9 mouse cellular contexts compared by ENCODE assay signal in the genomic region with DNA sequence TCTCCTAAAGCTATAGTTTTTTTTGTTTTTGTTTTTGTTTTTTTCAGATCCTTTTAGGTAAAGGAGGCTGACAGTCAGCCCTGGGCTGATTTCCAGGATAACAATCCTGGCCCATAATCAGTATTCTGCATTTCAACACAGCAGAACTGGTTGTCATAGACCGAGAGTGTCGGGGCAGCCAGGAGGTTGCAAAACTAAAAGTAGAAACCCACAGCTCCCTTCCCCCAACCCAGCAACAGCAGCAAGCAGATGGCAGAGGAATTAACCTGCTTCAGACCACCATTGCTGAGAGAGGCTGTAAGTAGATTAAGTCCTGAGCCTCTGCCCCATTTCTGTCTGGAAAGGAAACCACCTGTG. TPM values are rescaled to one million over a fixed set of nuclear protein-coding genes. Genes with fewer than 3 reads are reported as not detected.
DNase-seq lines count a peak whose midpoint lies in the region; ATAC-seq and TF ChIP-seq lines count a peak whose summit lies in the region.
"Had no signal": no experiment of that assay in that cellular context is flagged by ENCODE, and none has a peak within 500 bp of the region (broad histone marks: within the 10 kb centered on the region; RNA-seq: fewer than 3 reads in every experiment).

No protein-coding gene starts in this region.

- 16% methylated on average over 2 of the region's 2 CpGs for WGBS in embryonic facial prominence, embryonic 10.5 days
- WGBS in stomach, embryonic 14.5 days, result 2% methylated on average over 2 of the region's 2 CpGs

- in situ Hi-C loops in ES-E14 (cut with MboI; ENCODE audit: low sequenced_read_pairs in 2 of 2, unreplicated experiment in 2 of 2), result no loop called here

- peak; percentile 51 for DNase-seq in 3T3-L1 (ENCODE audit: low read depth, low spot score)
- no peak for DNase-seq in ES-E14 (ENCODE audit: low read depth, low spot score)
- DNase-seq in embryonic facial prominence, embryonic 10.5 days (ENCODE audit: low spot score), result no peak
- DNase-seq in heart, adult 9 months (ENCODE audit: low spot score in 2 of 2), result peak; percentile 37 to 60
- DNase-seq in kidney, postnatal 14 days, result peak; percentile 29
- peak; percentile 76 for DNase-seq in lung, postnatal 36 days
- DNase-seq in urinary bladder, postnatal 4 days (ENCODE audit: low spot score in 2 of 2), result no peak

- no peaks in the 10 kb centered on the region for H3K36me3 ChIP-seq in ES-E14 (ENCODE audit: control insufficient read depth, insufficient read depth, low read length, poor library complexity, severe bottlenecking)
- H3K36me3 ChIP-seq in embryonic facial prominence, embryonic 10.5 days (replicated peaks), result no peaks in the 10 kb centered on the region
- H3K36me3 ChIP-seq in stomach, embryonic 14.5 days (ENCODE audit: control insufficient read depth, insufficient read depth, low read length), result no peaks in the 10 kb centered on the region

- H3K4me1 ChIP-seq in ES-E14 (ENCODE audit: control insufficient read depth in 2 of 2, insufficient read depth in 2 of 2, low read length in 2 of 2, poor library complexity in 1 of 2), result no peaks in the 10 kb centered on the region
- peaks cover 15% of the 10 kb centered on the region for H3K4me1 ChIP-seq in embryonic facial prominence, embryonic 10.5 days
- peaks cover 8% of the 10 kb centered on the region; the same call in 1 of the 2 replicates for H3K4me1 ChIP-seq in stomach, embryonic 14.5 days (ENCODE audit: control insufficient read depth, insufficient read depth, low read length)

- peak overlapping the region; percentile 74 for H3K4me2 ChIP-seq in stomach, embryonic 14.5 days (replicated peaks; ENCODE audit: low read depth, low read length)

- no peaks in the 10 kb centered on the region for H3K27me3 ChIP-seq in embryonic facial prominence, embryonic 10.5 days (replicated peaks; ENCODE audit: low read depth, poor library complexity, severe bottlenecking)
- no peaks in the 10 kb centered on the region for H3K27me3 ChIP-seq in stomach, embryonic 14.5 days (ENCODE audit: control insufficient read depth, insufficient read depth, low read length)

- ATAC-seq in stomach, embryonic 14.5 days (ENCODE audit: insufficient number of reproducible peaks, insufficient read depth, low FRiP score, low read depth), result no peak

- no peak overlapping the region for H3K9ac ChIP-seq in ES-E14 (ENCODE audit: insufficient read depth, low read depth, low read length, poor library complexity, severe bottlenecking)
- H3K9ac ChIP-seq in stomach, embryonic 14.5 days (replicated peaks; ENCODE audit: low read depth, low read length), result peak overlapping the region; percentile 58; the same call in 1 of the 2 replicates

- peak overlapping the region; percentile 71 to 87 for H3K4me3 ChIP-seq in ES-E14 (ENCODE audit: insufficient read depth in 1 of 2, low read depth in 1 of 2, low read length in 2 of 2, poor library complexity in 1 of 2, severe bottlenecking in 1 of 2)
- H3K4me3 ChIP-seq in embryonic facial prominence, embryonic 10.5 days, result peak overlapping the region; percentile 82
- H3K4me3 ChIP-seq in stomach, embryonic 14.5 days (ENCODE audit: low read depth, low read length), result peak overlapping the region; percentile 76

- no peaks in the 10 kb centered on the region for H3K9me3 ChIP-seq in ES-E14 (ENCODE audit: control insufficient read depth, insufficient read depth, low read depth, low read length)
- H3K9me3 ChIP-seq in embryonic facial prominence, embryonic 10.5 days, result no peaks in the 10 kb centered on the region
- H3K9me3 ChIP-seq in stomach, embryonic 14.5 days (ENCODE audit: control insufficient read depth, low read depth, low read length), result no peaks in the 10 kb centered on the region

- no peak overlapping the region for H3K27ac ChIP-seq in ES-E14 (ENCODE audit: insufficient read depth, low read depth, low read length, poor library complexity, severe bottlenecking)
- 0 out of 2 replicates have a peak overlapping the region, but pooled peaks have one; percentile 93 for H3K27ac ChIP-seq in embryonic facial prominence, embryonic 10.5 days (replicated peaks)
- peak overlapping the region; percentile 92; the same call in 1 of the 2 replicates for H3K27ac ChIP-seq in stomach, embryonic 14.5 days (ENCODE audit: low read length)

TF ChIP-seq in ES-E14, 5 proteins besides CTCF, POLR2A, EP300 and RAD21:
- TF ChIP-seq MAFK (IDR thresholded peaks at IDR 0.05; ENCODE audit: insufficient read depth, low read depth, low read length) (no peak), HCFC1 (IDR thresholded peaks at IDR 0.05; ENCODE audit: borderline replicate concordance, insufficient read depth, low read length) (no peak), CHD2 (IDR thresholded peaks at IDR 0.05; ENCODE audit: low read depth, low read length) (no peak), ZNF384 (IDR thresholded peaks at IDR 0.05; ENCODE audit: low read depth, low read length) (no peak), ZC3H11A (IDR thresholded peaks at IDR 0.05; ENCODE audit: borderline replicate concordance, low read depth, low read length) (no peak)

RNA-seq across cellular contexts. Expression of a gene that starts 1.0 kb away (rescaled TPM):
- total RNA-seq in ES-E14 (2012; rRNA removed), result 7.9 and 11.8 TPM in 2 replicates
- polyA plus RNA-seq in embryonic facial prominence, embryonic 10.5 days (2016; fragmentation: Nextera tagmentation; extraction: Ambion mirVana), result 10.9 and 11.2 TPM in 2 replicates
- polyA plus RNA-seq in stomach, embryonic 14.5 days (2014; fragmentation: Nextera tagmentation; extraction: Ambion mirVana), result 15.1 and 19.7 TPM in 2 replicates

RNA-seq across cellular contexts. Expression of a gene that starts 11.1 kb away (rescaled TPM):
- total RNA-seq in ES-E14 (2012; rRNA removed), result 0.05 and 0.09 TPM in 2 replicates
- not detected in 2 replicates for polyA plus RNA-seq in embryonic facial prominence, embryonic 10.5 days (2016; fragmentation: Nextera tagmentation; extraction: Ambion mirVana)
- 0.06 and 0.07 TPM in 2 replicates for polyA plus RNA-seq in stomach, embryonic 14.5 days (2014; fragmentation: Nextera tagmentation; extraction: Ambion mirVana)
- total RNA-seq: gastrocnemius, adult 8-10 months had no signal

RNA-seq across cellular contexts. Expression of a gene that starts 44.4 kb away (rescaled TPM):
- 0.16 and 1.3 TPM in 2 replicates for total RNA-seq in ES-E14 (2012; rRNA removed)
- 0.15 and 0.17 TPM in 2 replicates for polyA plus RNA-seq in embryonic facial prominence, embryonic 10.5 days (2016; fragmentation: Nextera tagmentation; extraction: Ambion mirVana)
- polyA plus RNA-seq in stomach, embryonic 14.5 days (2014; fragmentation: Nextera tagmentation; extraction: Ambion mirVana), result 0.97 and 1.4 TPM in 2 replicates
- total RNA-seq: gastrocnemius, adult 8-10 months had no signal

Comparison
In these comparisons a context has a peak if more than half of its experiments do, and no peak if none do; other contexts are left out.
1. DNase-seq: peak in 3T3-L1 (single experiment), heart, adult 9 months (2 of 2), kidney, postnatal 14 days (single experiment) and lung, postnatal 36 days (single experiment); none in ES-E14 (single experiment), embryonic facial prominence, embryonic 10.5 days (single experiment) and urinary bladder, postnatal 4 days (0 of 2).
2. Peak in every context shown above with its lines, with median percentiles within 50 percentile points of each other: H3K4me3 ChIP-seq.